Mouse (Mus musculus) thymus, adult 18-20 months (tissue): ENCODE measurements around the gene Olfr1509.
"Not testable (repeated sequence)": the region's sequence is repeated elsewhere in the genome, so short reads cannot be mapped to it uniquely, and the experiment has no call there.

Source experiments
- DNase-seq, 2 experiments: peaks; one replicate each; pipeline ENCODE4 v3.0.0; 2022; ENCODE audit warnings: mixed read lengths in 2 of 2

Gene Olfr1509

DNA sequence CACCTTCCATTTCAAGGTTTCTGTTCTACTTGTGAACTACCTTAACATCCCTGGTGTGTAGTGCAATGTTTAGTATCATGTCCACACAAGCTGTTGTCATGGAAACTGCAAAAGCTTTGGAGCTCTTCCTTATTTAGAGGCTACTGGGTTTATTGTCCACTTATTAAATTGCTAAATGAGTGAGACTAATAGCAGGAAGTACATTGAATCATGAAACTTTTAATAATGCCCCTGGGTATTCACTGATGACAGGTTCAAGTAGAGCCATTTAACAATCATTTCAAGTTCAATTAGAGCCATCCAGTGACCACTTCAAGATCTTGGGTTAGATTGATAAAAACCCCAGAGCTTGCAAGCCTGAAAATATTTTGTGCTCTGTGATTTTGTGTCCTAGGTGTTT lies at the start of gene Olfr1509:
TSS of gene Olfr1509 (plus strand) at position 301 of the 400 bp plus-strand sequence.
- no peak for DNase-seq

DNA sequence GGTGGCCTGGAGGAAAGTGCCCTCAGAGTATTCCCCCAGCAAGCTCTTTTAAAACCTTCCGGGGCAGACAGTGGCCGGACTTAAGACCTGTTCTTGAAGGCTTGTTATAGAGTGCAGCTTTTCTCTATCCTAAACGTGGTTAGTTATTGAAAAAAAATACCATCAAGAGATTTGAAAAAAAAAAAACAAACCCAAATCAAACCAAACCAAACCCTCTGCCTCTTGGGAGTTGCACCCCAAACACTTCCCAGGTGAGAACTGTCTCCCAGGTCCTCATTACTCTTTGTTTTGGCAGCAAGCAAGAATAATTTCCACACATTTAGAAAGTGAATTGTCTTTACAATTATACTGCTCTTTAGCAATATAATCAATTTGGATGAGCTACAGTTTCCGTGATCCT lies 45.5 kb upstream of the Olfr1509 start, which contains the start of gene Olfr1511:
TSS of gene Olfr1511 (minus strand) at position 101 of the 400 bp plus-strand sequence.
- DNase-seq: no peak

DNA sequence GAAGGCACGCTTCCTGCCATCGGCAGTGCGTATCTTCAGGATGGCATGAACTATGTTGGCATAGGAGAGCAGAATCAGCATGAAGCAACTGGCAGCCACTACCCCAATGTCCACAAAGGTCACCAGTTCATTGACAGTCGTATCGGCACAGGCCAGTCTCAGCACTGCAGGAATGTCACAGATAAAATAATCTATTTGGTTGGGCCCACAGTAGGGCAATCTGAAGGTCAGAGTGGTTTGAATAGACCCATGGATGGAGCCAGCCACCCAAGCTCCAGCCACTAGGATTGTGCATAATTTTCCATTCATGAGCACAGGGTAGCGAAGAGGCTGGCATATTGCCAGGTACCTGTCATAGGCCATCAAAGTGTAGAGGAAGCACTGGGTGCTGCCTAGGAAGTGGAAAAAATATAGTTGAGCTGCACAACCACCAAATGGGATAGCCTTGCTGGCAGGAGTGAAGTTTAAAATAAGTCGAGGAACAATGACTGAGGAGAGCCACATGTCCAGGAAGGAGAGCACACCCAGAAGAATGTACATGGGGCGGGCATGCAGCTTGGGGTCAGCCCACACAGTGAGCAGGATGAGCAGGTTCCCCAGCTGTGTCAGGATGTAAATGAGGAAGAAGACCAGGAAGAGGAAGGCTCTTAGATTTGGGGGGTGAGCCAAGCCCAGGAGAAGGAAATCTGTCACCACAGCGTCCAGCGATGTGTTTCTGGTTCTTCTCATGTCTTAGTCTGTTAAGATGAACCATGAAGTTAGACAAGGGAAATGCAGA lies 32.5 kb upstream of the Olfr1509 start:
- DNase-seq: not testable (repeated sequence)

DNA sequence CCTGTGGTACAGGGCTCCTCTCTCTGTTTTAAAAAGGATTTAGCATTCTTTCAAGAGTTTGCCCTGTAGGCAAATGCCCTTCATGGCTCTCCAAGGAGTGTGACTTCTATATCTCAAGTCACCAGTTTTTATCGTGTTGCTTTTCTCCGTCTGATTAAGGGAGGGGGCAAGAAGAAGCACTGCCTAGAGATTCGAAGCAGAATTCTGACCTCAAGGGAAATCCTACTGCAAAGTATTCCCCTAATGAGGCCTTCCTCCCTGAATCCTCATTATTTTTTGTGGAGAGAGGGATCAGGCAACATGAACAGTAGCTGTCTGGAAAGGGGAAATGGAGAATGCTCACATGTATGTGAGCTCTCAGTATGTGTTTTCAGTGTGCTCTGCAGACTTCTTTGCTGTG lies 28.5 kb upstream of the Olfr1509 start, which contains the start of gene Olfr1510:
TSS of gene Olfr1510 (minus strand) at position 101 of the 400 bp plus-strand sequence.
- no peak for DNase-seq

DNA sequence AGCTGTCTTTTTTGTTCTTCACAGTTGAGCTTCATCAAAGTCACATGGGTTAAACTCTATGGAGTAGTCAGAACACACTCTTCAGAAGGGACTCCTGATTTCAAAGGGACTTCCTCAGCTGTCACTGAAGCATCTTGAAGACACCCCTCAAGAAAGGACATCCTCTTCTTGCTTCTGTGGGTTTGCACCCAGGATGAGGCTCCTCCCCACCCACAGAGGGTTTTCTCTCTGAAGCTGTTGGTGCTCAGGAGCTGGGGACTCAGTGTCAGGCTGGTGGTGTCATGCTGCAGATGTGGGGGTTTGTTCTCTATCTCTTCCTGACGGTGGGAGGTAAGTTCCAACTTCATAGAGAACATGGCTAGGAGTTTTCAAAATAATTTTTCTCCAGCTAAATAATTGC lies 15.1 kb upstream of the Olfr1509 start:
- DNase-seq: peak; percentile 70 to 90

DNA sequence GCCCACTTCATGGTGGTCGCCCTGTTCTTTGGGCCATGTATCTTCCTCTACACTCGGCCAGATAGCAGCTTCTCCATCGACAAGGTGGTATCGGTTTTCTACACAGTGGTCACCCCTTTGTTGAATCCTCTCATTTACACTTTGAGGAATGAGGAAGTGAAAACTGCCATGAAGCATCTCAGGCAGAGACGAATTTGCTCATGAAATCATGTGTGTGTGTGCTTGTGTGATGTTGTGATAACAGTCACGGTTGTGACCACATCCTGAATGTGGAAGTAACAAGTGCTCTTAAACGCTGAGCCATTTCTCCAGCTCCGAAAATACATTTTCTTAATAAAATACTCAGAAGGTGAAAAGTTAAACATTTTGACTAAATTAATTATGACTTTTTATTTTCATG lies 8.3 kb downstream of the Olfr1509 start:
- DNase-seq: peak in 1 of 2 experiments; percentile 22

DNA sequence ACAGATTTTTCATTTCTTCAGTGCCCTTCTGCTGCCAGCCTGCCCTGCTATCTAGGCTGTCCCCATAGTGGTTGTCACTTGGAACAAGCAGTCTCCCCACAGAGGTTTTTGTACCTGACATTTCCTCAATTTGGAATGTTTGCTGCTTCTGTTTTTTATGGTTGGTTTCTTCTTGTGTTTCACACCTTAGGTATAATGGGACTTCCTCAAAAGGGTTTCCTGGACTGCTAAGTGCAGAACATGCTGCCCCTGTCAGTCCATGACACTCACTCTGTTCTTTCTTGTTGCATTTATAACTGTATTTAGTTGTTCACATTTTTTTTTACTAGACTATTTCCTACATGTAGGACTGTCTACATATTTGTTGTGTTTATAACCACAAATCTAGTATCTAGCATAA lies 19.1 kb downstream of the Olfr1509 start:
- DNase-seq: no peak

DNA sequence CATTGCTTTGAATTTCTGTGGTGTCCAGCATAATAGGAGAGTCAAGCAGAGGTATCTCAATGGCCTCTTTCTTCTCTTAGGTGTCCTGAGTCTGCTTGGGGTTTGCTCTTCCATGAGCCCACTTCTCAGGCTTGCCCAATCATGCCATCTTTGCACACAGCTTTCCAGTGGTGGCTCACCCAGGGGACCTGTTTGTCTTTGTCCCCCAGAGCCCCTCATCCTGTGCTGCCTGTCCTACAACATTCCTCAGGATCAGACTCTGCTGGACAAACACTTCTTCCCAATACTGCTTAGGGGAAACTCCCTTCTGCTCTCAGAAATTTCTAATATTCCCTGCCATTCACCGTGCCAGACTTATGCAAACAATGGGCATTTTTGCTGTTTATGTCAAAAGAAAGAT lies 22.9 kb downstream of the Olfr1509 start:
- DNase-seq: no peak

DNA sequence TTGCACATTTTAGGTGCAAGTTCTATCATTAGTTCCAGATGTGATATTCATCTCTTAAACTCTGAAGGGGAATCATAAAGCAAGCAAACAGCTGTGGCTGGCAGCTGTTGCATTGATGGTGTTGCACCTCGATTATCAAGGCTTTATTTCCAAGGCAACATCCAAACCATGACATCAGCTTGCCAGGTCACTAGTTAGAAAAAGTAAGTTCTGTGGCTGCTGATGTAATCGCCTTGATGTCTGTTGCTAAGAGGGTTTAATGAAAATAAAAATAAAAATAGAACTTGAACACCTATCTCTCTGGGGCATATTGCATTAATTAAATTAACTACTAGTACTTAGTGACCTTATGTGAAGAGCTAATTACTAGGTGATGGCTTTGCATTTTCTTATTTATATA lies 24.6 kb downstream of the Olfr1509 start, which contains the start of gene Olfr1508:
TSS of gene Olfr1508 (minus strand) at position 101 of the 400 bp plus-strand sequence.
- no peak for DNase-seq

DNA sequence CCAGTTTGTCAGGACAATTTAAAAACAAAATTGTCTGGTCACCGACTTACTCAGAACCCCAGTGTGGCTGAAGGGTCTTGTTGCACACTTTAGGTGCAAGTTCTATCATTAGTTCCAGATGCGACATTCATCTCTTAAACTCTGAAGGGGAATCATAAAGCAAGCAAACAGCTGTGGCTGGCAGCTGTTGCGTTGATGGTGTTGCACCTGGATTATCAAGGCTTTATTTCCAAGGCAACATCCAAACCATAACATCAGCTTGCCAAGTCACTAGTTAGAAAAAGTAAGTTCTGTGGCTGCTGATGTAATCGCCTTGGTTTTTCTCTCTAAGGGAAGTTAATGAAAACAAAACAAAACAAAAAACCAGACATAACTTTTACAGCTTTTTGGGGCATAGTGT lies 52.7 kb downstream of the Olfr1509 start, which contains the start of gene Olfr1507:
TSS of gene Olfr1507 (minus strand) at position 234 of the 400 bp plus-strand sequence.
- no peak for DNase-seq
